In genomic region chr16:14451374-14452046, GRCm38 (mm10) we compare ENCODE assay signal across 12 mouse cellular contexts.
DNase-seq lines count a peak whose midpoint lies in the region; ATAC-seq and TF ChIP-seq lines count a peak whose summit lies in the region.
"Had no signal": no experiment of that assay in that cellular context is flagged by ENCODE, and none has a peak within 500 bp of the region (broad histone marks: within the 10 kb centered on the region; RNA-seq: fewer than 3 reads in every experiment).

No protein-coding gene starts in this region.

- WGBS in hindbrain, postnatal 0 days: 69% methylated on average over 5 of the region's 5 CpGs
- WGBS in hindbrain, embryonic 10.5 days: 81% methylated on average over 5 of the region's 5 CpGs
- 84% methylated on average over 5 of the region's 5 CpGs for WGBS in midbrain, embryonic 11.5 days
- WGBS in midbrain, embryonic 16.5 days: 72% methylated on average over 5 of the region's 5 CpGs
- 47% methylated on average over 5 of the region's 5 CpGs for WGBS in stomach, embryonic 16.5 days
- WGBS in heart, embryonic 12.5 days: 44% methylated on average over 5 of the region's 5 CpGs

- no peaks in the 10 kb centered on the region for H3K9me3 ChIP-seq in hindbrain, postnatal 0 days (ENCODE audit: low read length)
- no peaks in the 10 kb centered on the region for H3K9me3 ChIP-seq in hindbrain, embryonic 10.5 days
- H3K9me3 ChIP-seq in midbrain, embryonic 11.5 days (ENCODE audit: control insufficient read depth, low read length): no peaks in the 10 kb centered on the region
- H3K9me3 ChIP-seq in midbrain, embryonic 16.5 days (replicated peaks; ENCODE audit: control insufficient read depth, low read length, poor library complexity, severe bottlenecking): no peaks in the 10 kb centered on the region
- H3K9me3 ChIP-seq in stomach, embryonic 16.5 days (replicated peaks; ENCODE audit: control insufficient read depth, low read length): no peaks in the 10 kb centered on the region
- H3K9me3 ChIP-seq in heart, embryonic 12.5 days (replicated peaks): no peaks in the 10 kb centered on the region
- H3K9me3 ChIP-seq: liver, embryonic 15.5 days; neural tube, embryonic 15.5 days had no signal

- H3K27ac ChIP-seq in hindbrain, postnatal 0 days: no peak overlapping the region
- H3K27ac ChIP-seq in hindbrain, embryonic 10.5 days: no peak overlapping the region
- H3K27ac ChIP-seq in midbrain, embryonic 11.5 days (ENCODE audit: low read depth, low read length): no peak overlapping the region
- no peak overlapping the region for H3K27ac ChIP-seq in midbrain, embryonic 16.5 days (ENCODE audit: low read length)
- H3K27ac ChIP-seq in stomach, embryonic 16.5 days (ENCODE audit: low read length): no peak overlapping the region
- no peak overlapping the region for H3K27ac ChIP-seq in heart, embryonic 12.5 days (ENCODE audit: poor library complexity, severe bottlenecking)
- H3K27ac ChIP-seq: liver, embryonic 15.5 days; neural tube, embryonic 15.5 days had no signal

- H3K36me3 ChIP-seq in hindbrain, postnatal 0 days (ENCODE audit: insufficient read depth, low read length): no peaks in the 10 kb centered on the region
- peaks cover 39% of the 10 kb centered on the region for H3K36me3 ChIP-seq in hindbrain, embryonic 10.5 days
- H3K36me3 ChIP-seq in midbrain, embryonic 11.5 days (ENCODE audit: control insufficient read depth, insufficient read depth, low read length): no peaks in the 10 kb centered on the region
- peaks cover 2% of the 10 kb centered on the region; the same call in 1 of the 2 replicates for H3K36me3 ChIP-seq in midbrain, embryonic 16.5 days (ENCODE audit: control insufficient read depth, insufficient read depth, low read length)
- no peaks in the 10 kb centered on the region for H3K36me3 ChIP-seq in stomach, embryonic 16.5 days (ENCODE audit: control insufficient read depth, insufficient read depth, low read length)
- no peaks in the 10 kb centered on the region for H3K36me3 ChIP-seq in heart, embryonic 12.5 days
- H3K36me3 ChIP-seq: liver, embryonic 15.5 days; neural tube, embryonic 15.5 days had no signal

- H3K4me1 ChIP-seq in hindbrain, postnatal 0 days (ENCODE audit: insufficient read depth, low read length): no peaks in the 10 kb centered on the region
- H3K4me1 ChIP-seq in hindbrain, embryonic 10.5 days (replicated peaks): no peaks in the 10 kb centered on the region
- no peaks in the 10 kb centered on the region for H3K4me1 ChIP-seq in midbrain, embryonic 11.5 days (ENCODE audit: control insufficient read depth, insufficient read depth, low read length)
- no peaks in the 10 kb centered on the region for H3K4me1 ChIP-seq in midbrain, embryonic 16.5 days (ENCODE audit: control insufficient read depth, insufficient read depth, low read length)
- H3K4me1 ChIP-seq in stomach, embryonic 16.5 days (ENCODE audit: control insufficient read depth, insufficient read depth, low read length): no peaks in the 10 kb centered on the region
- H3K4me1 ChIP-seq in heart, embryonic 12.5 days (replicated peaks): peaks cover 7% of the 10 kb centered on the region
- H3K4me1 ChIP-seq: neural tube, embryonic 15.5 days had no signal

- DNase-seq in hindbrain, postnatal 0 days (ENCODE audit: low spot score): peak; percentile 33
- DNase-seq in hindbrain, embryonic 10.5 days (ENCODE audit: low spot score): no peak
- DNase-seq in midbrain, embryonic 11.5 days (ENCODE audit: low spot score, missing footprints): peak; percentile 60
- no peak for DNase-seq in spleen, postnatal 14 days (ENCODE audit: low spot score in 2 of 2)

- peak; percentile 61; the same call in 1 of the 2 replicates for ATAC-seq in hindbrain, postnatal 0 days
- ATAC-seq in midbrain, embryonic 11.5 days (ENCODE audit: low FRiP score): no peak
- no peak for ATAC-seq in midbrain, embryonic 16.5 days
- ATAC-seq in frontal cortex, adult (ENCODE audit: low TSS enrichment): peak; percentile 51
- peak; percentile 65; the same call in 1 of the 2 replicates for ATAC-seq in stomach, embryonic 16.5 days (ENCODE audit: insufficient read depth, low FRiP score)
- ATAC-seq in heart, embryonic 12.5 days (ENCODE audit: insufficient number of reproducible peaks, low FRiP score): no peak

- no peak overlapping the region for H3K4me3 ChIP-seq in hindbrain, postnatal 0 days (ENCODE audit: low read length)
- H3K4me3 ChIP-seq in hindbrain, embryonic 10.5 days: no peak overlapping the region
- no peak overlapping the region for H3K4me3 ChIP-seq in midbrain, embryonic 11.5 days (ENCODE audit: low read depth, low read length)
- no peak overlapping the region for H3K4me3 ChIP-seq in midbrain, embryonic 16.5 days (ENCODE audit: low read depth, low read length)
- no peak overlapping the region for H3K4me3 ChIP-seq in stomach, embryonic 16.5 days (replicated peaks; ENCODE audit: low read length)
- no peak overlapping the region for H3K4me3 ChIP-seq in heart, embryonic 12.5 days
- H3K4me3 ChIP-seq: erythroblast, embryonic 14.5 days; liver, embryonic 15.5 days; neural tube, embryonic 15.5 days had no signal

- TF ChIP-seq CTCF in hindbrain, postnatal 0 days (IDR thresholded peaks at IDR 0.05; ENCODE audit: low read depth): no peak

- no peak overlapping the region for H3K9ac ChIP-seq in hindbrain, postnatal 0 days (replicated peaks; ENCODE audit: low read length)
- H3K9ac ChIP-seq in midbrain, embryonic 11.5 days (ENCODE audit: low read length): no peak overlapping the region
- H3K9ac ChIP-seq in midbrain, embryonic 16.5 days (ENCODE audit: low read depth, low read length): no peak overlapping the region
- H3K9ac ChIP-seq in stomach, embryonic 16.5 days (ENCODE audit: low read length): no peak overlapping the region
- no peak overlapping the region for H3K9ac ChIP-seq in heart, embryonic 12.5 days
- H3K9ac ChIP-seq: liver, embryonic 15.5 days; neural tube, embryonic 15.5 days had no signal

- no peaks in the 10 kb centered on the region for H3K27me3 ChIP-seq in hindbrain, postnatal 0 days (ENCODE audit: insufficient read depth, low read length)
- no peaks in the 10 kb centered on the region for H3K27me3 ChIP-seq in hindbrain, embryonic 10.5 days (ENCODE audit: insufficient read depth, poor library complexity, severe bottlenecking)
- H3K27me3 ChIP-seq in midbrain, embryonic 11.5 days (ENCODE audit: control insufficient read depth, insufficient read depth, low read length): no peaks in the 10 kb centered on the region
- no peaks in the 10 kb centered on the region for H3K27me3 ChIP-seq in midbrain, embryonic 16.5 days (ENCODE audit: control insufficient read depth, insufficient read depth, low read depth, low read length)
- H3K27me3 ChIP-seq in stomach, embryonic 16.5 days (ENCODE audit: control insufficient read depth, insufficient read depth, low read length): no peaks in the 10 kb centered on the region
- H3K27me3 ChIP-seq in heart, embryonic 12.5 days (replicated peaks): 0 out of 2 replicates have a peak, but pooled peaks cover 7% of the 10 kb centered on the region
- H3K27me3 ChIP-seq: CH12.LX; liver, embryonic 15.5 days; neural tube, embryonic 15.5 days had no signal

- no peak overlapping the region for H3K4me2 ChIP-seq in hindbrain, postnatal 0 days (ENCODE audit: low read depth, low read length)
- H3K4me2 ChIP-seq in midbrain, embryonic 11.5 days: no peak overlapping the region
- H3K4me2 ChIP-seq in midbrain, embryonic 16.5 days (ENCODE audit: low read length): no peak overlapping the region
- H3K4me2 ChIP-seq in stomach, embryonic 16.5 days (ENCODE audit: low read depth, low read length): no peak overlapping the region
- H3K4me2 ChIP-seq in heart, embryonic 12.5 days: no peak overlapping the region
- H3K4me2 ChIP-seq: liver, embryonic 15.5 days; neural tube, embryonic 15.5 days had no signal

Comparison
In these comparisons a context has a peak if more than half of its experiments do, and no peak if none do; other contexts are left out.
1. DNase-seq: peak in hindbrain, postnatal 0 days (single experiment) and midbrain, embryonic 11.5 days (single experiment); none in hindbrain, embryonic 10.5 days (single experiment) and spleen, postnatal 14 days (0 of 2).
2. ATAC-seq: peak in hindbrain, postnatal 0 days (single experiment), frontal cortex, adult (single experiment) and stomach, embryonic 16.5 days (single experiment); none in midbrain, embryonic 11.5 days (single experiment), midbrain, embryonic 16.5 days (single experiment) and heart, embryonic 12.5 days (single experiment).